Comparison of ENCODE assay signal across 8 mouse cellular contexts in the genomic region with DNA sequence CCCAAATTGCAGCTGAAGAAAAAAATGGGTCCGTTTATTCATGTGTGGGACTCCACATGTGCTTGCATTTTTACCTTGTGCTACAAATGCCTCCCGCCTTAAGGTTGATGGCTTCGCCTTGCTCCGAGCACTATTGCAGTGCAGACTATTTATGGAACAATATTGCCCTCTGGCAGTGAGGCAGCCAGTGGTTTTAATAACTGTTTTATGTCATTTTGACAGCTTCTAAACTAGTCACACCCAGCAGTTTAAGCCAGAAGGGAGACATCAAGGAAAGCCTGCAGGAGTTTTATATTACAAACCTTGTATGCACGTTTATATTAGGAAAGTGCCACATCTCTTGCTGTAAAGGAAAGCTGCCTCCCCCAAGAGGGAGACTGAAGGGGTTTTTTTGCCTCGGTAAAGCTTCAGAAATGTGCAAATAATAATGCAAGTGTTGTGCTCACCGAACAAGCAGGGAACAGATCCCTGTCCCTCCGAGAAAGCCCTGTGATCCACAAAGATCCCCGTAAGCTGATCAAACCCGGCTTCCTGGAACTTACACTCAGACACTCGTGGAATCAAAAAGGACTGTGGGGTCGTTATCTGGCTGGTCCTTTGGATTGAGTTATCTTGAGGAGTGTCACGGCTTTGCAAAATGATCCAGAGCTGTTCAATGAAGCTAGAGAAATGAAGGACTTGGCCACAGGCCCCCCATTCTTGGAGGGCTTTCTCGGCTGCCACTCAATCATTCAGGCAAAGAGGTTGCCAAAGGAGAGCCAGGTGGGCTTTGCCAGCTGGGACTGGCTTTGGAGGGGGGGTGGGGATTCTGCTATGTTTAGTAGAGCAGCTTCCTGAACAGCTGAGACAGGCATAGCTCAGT.
A peak's percentile ranks its signal among the peaks of the same experiment; 100 is the strongest.
DNase-seq lines count a peak whose midpoint lies in the region; ATAC-seq lines count a peak whose summit lies in the region.

No protein-coding gene starts in this region.

- peak; percentile 5 for DNase-seq in adrenal gland, postnatal 10 days
- DNase-seq in adrenal gland, postnatal 36 days: no peak
- DNase-seq in right cerebral cortex, postnatal 10 days (ENCODE audit: low spot score in 2 of 2): peak; percentile 46
- DNase-seq in right cerebral cortex, postnatal 25 days: no peak
- peak; percentile 5 to 19 for DNase-seq in layer of hippocampus, postnatal 36 days
- no peak for DNase-seq in thymus, adult 18-20 months

- H3K9ac ChIP-seq in heart, embryonic 16.5 days (ENCODE audit: low read length): peak overlapping the region; percentile 52; the same call in 1 of the 2 replicates
- peak overlapping the region; percentile 45 for H3K9ac ChIP-seq in stomach, embryonic 16.5 days (ENCODE audit: low read length)

- peak overlapping the region; percentile 32 for H3K4me3 ChIP-seq in heart, embryonic 16.5 days (ENCODE audit: low read length)
- peak overlapping the region; percentile 4 for H3K4me3 ChIP-seq in stomach, embryonic 16.5 days (replicated peaks; ENCODE audit: low read length)

- H3K36me3 ChIP-seq in heart, embryonic 16.5 days (ENCODE audit: control insufficient read depth, insufficient read depth): no peaks in the 10 kb centered on the region
- H3K36me3 ChIP-seq in stomach, embryonic 16.5 days (ENCODE audit: control insufficient read depth, insufficient read depth, low read length): no peaks in the 10 kb centered on the region

- peak; percentile 85 for ATAC-seq in heart, embryonic 16.5 days (replicated peaks; ENCODE audit: extremely low read depth, insufficient read depth, low FRiP score)
- ATAC-seq in stomach, embryonic 16.5 days (ENCODE audit: insufficient read depth, low FRiP score): peak; percentile 86

- peak overlapping the region; percentile 59 for H3K4me2 ChIP-seq in heart, embryonic 16.5 days (ENCODE audit: low read depth, low read length)
- H3K4me2 ChIP-seq in stomach, embryonic 16.5 days (ENCODE audit: low read depth, low read length): peak overlapping the region; percentile 44

- H3K4me1 ChIP-seq in heart, embryonic 16.5 days (ENCODE audit: control insufficient read depth, insufficient read depth, low read length): peaks cover 2% of the 10 kb centered on the region
- H3K4me1 ChIP-seq in stomach, embryonic 16.5 days (ENCODE audit: control insufficient read depth, insufficient read depth, low read length): peaks cover 8% of the 10 kb centered on the region; the same call in 1 of the 2 replicates

- 25% methylated on average over 14 of the region's 14 CpGs for WGBS in heart, embryonic 16.5 days
- 29% methylated on average over 14 of the region's 14 CpGs for WGBS in stomach, embryonic 16.5 days

- no peaks in the 10 kb centered on the region for H3K9me3 ChIP-seq in heart, embryonic 16.5 days (replicated peaks; ENCODE audit: control insufficient read depth, low read length)
- no peaks in the 10 kb centered on the region for H3K9me3 ChIP-seq in stomach, embryonic 16.5 days (replicated peaks; ENCODE audit: control insufficient read depth, low read length)

- peak overlapping the region; percentile 66 for H3K27ac ChIP-seq in heart, embryonic 16.5 days (ENCODE audit: low read length)
- peak overlapping the region; percentile 53 for H3K27ac ChIP-seq in stomach, embryonic 16.5 days (ENCODE audit: low read length)

- H3K27me3 ChIP-seq in heart, embryonic 16.5 days (ENCODE audit: control insufficient read depth, insufficient read depth, low read length): no peaks in the 10 kb centered on the region
- H3K27me3 ChIP-seq in stomach, embryonic 16.5 days (ENCODE audit: control insufficient read depth, insufficient read depth, low read length): no peaks in the 10 kb centered on the region

Comparison
In these comparisons a context has a peak if more than half of its experiments do, and no peak if none do; other contexts are left out.
1. DNase-seq: peak in adrenal gland, postnatal 10 days (single experiment), right cerebral cortex, postnatal 10 days (2 of 2) and layer of hippocampus, postnatal 36 days (2 of 2); none in adrenal gland, postnatal 36 days (0 of 2), right cerebral cortex, postnatal 25 days (single experiment) and thymus, adult 18-20 months (0 of 2).